Mouse (Mus musculus) spleen, adult 2 months (tissue): Measurements from ENCODE around the gene Hyal2.

Source experiments
- CTCF ChIP-seq: fragments of 200-500 bp; IDR thresholded peaks from 2 replicates; pipeline ENCODE4 v1.5.1; 2011; ENCODE audit warnings: mild to moderate bottlenecking, inconsistent platforms; ENCODE audit not compliant: insufficient read depth, insufficient read length, insufficient replicate concordance; ENCODE audit errors: extremely low read depth
- POLR2A ChIP-seq: fragments of 200-500 bp; IDR thresholded peaks from 2 replicates; pipeline ENCODE4 v1.6.1; 2011; ENCODE audit warnings: low read depth, low read length, inconsistent platforms

- TF ChIP-seq CTCF, result no peak
- TF ChIP-seq POLR2A, result no peak
Measured at GRCm38 (mm10) chr9:107551117-107551889, 16.4 kb upstream of the Hyal2 start, which contains the start of gene Rassf1.
